Mouse (Mus musculus) liver, embryonic 14.5 days (tissue): ENCODE measurements around the gene Ptk7.
"Not testable (repeated sequence)": the region's sequence is repeated elsewhere in the genome, so short reads cannot be mapped to it uniquely, and the experiment has no call there.

ENCODE experiments used
- CTCF ChIP-seq: IDR thresholded peaks from 2 replicates; pipeline ENCODE4 v1.5.1; 2016; ENCODE audit warnings: antibody characterized with exemption, low read depth, control low read depth
- EP300 ChIP-seq: IDR thresholded peaks from 2 replicates; pipeline ENCODE4 v1.6.1; 2016; ENCODE audit warnings: antibody characterized with exemption, low read depth

GRCm38 (mm10) chr17:46557321-46557720 lies 72.0 kb downstream of the Ptk7 start:
- not testable (repeated sequence) for TF ChIP-seq EP300, CTCF
